Mouse (Mus musculus) splenic B cell, adult 2 months (primary cell): ENCODE data around the gene Fgfr4.
"Not testable (repeated sequence)": the region's sequence is repeated elsewhere in the genome, so short reads cannot be mapped to it uniquely, and the experiment has no call there.

Source experiments
- DNase-seq: peaks from one replicate; pipeline ENCODE4 v3.0.0-alpha.2; 2011; ENCODE audit warnings: low read depth, low spot score
- H3K27me3 ChIP-seq: 2 replicates; pipeline ENCODE4 v1.6.1; 2012; ENCODE audit warnings: mild to moderate bottlenecking, low read length, moderate library complexity, mixed read lengths; ENCODE audit not compliant: control insufficient read depth, poor library complexity, insufficient read depth, severe bottlenecking
- H3K36me3 ChIP-seq: 2 replicates; pipeline ENCODE4 v1.6.1; 2012; ENCODE audit warnings: mild to moderate bottlenecking, low read length, moderate library complexity, mixed read lengths; ENCODE audit not compliant: control insufficient read depth, poor library complexity, insufficient read depth, severe bottlenecking

The Fgfr4 gene

DNA sequence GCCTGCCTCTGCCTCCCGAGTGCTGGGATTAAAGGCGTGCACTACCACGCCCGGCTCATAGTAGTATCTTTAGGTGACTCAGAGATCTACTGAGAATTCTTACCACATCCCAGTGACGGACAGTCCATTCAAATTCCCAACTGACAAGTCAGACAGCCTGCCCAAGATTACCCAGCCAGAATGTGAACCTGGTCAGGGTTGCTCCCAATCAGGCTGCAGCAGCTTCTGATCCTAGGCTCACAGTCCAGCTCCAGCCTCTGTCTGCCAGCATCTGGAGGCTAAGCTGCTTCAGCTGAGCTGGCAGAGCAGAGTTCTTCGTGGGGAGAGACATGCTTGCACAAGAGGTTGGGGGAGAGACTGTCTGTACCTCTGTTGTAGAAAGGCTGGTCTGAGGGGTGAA, 30.9 kb downstream of the Fgfr4 start:
- no peaks in the 10 kb centered on the region for H3K36me3 ChIP-seq
- no peak for DNase-seq
- H3K27me3 ChIP-seq, result no peaks in the 10 kb centered on the region

DNA sequence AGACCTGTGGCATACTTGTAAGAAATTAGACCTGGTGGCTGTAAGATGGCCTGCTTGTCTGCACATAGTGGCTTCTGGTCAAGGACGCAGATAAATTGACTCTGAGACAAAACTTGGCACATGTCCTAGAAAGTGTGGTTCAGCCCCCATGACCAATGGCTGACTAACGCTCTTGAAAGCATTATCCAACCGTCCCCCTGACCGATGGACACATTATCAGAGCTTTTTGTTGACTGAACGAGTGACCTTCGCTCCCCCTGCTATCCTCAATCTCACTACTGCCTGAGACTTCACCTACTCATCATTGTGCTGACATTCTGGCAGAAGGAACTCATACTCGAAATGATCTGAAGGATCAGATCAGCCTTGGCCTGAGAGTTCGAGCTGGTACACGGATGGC, 34.6 kb downstream of the Fgfr4 start:
- not testable (repeated sequence) for H3K27me3 ChIP-seq, H3K36me3 ChIP-seq, DNase-seq

DNA sequence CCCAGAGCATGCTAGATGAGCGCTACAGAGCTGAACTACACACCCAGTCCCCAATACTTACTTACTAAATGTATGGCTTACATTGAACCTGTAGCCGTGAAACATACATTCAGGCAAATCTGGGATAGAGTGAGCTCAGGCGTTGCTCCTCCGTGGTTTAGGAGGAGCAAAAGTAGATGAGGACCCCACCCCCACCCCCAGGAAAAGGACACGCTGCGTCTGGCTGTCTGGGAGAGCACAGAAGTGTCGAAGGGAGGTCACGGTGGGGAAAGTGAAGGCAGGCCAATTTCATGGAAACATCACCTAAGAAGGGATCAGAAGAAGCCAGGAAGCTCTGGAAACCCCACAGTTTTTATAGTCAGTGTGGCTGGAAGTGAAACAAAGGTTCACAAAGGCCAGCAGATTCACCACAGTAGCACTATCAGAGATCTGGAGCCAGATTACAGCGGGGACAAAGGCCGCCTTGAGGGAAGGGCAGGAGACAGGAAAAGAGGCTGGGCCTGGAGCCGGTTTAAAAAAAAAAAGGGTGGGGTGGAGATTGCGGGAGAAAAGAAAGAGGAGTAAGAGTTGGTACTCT, 37.2 kb downstream of the Fgfr4 start:
- DNase-seq, result no peak
- Histone ChIP-seq H3K27me3 (no peaks in the 10 kb centered on the region), H3K36me3 (no peaks in the 10 kb centered on the region)

DNA sequence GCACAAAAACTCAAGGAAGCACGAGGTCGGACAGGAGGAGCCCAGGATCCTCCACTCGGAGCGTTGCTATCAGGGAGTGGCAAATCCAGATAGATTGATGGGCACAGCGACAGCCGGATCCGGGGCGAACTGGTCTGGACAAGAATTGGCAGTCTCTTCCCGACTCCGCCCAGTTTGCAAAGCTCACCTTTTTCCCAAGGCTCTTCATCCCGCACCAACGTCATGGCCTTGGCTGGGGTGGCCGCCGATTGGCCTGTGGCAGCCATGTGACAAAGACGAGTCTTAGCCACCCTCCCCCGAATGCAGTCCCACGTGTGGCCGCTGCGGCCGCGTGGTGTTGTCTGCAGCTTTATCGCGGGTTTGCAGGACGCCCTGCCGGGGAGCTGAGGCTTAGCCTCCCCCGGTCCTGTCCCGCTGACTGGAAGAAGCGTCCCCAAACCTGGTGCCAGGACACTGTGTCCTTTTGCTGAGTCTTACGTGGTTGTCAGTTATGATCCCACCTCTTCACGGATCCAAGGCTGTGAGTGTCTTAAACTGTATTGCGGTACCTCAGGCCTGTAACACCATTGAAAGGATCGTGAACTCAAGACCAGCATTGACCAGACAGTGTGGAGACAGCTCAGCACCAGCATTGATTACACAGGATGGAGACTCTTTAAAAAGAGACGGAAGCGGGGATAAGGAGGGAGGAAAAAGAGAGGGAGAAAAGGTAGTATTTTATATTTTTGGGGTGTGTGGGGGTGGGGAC, 37.9 kb downstream of the Fgfr4 start:
- peak; percentile 93 for DNase-seq
- H3K27me3 ChIP-seq, result no peaks in the 10 kb centered on the region
- H3K36me3 ChIP-seq, result no peaks in the 10 kb centered on the region

DNA sequence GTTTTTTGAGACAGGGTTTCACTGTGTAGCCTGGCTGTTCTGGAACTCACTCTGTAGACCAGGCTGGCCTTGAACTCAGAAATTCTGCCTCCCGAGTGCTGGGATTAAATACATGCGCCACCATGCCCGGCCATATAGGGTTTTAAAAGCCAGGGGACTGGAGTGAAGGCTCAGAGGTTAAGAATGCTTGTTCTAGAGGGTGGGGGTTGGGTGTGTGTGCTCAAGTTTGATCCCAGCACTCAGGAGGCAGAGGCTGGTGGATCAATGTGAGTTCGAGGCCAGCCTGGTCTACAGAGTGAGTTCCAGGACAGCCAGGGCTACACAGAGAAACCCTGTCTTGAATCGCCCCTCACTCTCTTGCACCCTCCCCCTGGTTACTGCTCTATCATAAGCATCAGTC, 39.1 kb downstream of the Fgfr4 start:
- no peak for DNase-seq
- Histone ChIP-seq H3K27me3 (no peaks in the 10 kb centered on the region), H3K36me3 (no peaks in the 10 kb centered on the region)

- H3K27me3 ChIP-seq, DNase-seq, H3K36me3 ChIP-seq: not testable (repeated sequence)
Observed at GRCm38 (mm10) chr13:55202758-55203157, 50.3 kb downstream of the Fgfr4 start.

DNA sequence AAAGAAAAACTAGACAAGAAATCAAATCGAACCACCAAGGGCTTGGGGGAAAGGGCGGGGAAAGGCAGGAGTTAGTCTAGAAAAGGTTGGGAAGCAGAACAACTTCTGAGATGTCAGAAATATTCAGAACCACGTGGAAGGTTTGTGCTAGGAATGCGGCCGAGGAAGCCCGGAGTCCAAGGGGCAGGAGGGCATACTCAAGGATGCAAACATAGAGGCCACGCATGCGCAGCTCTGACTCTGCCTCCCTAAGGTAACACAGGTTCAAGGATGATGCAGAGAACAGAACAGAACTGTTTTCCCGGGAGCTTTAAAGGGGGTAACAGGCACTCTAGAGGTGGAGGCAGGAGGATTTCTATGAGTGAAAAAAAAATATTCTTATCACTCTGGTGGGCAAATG, 51.3 kb downstream of the Fgfr4 start:
- DNase-seq, result no peak
- Histone ChIP-seq H3K36me3 (no peaks in the 10 kb centered on the region), H3K27me3 (no peaks in the 10 kb centered on the region)

GRCm38 (mm10) chr13:55204667-55205389, 52.4 kb downstream of the Fgfr4 start:
- no peak for DNase-seq
- Histone ChIP-seq H3K27me3 (no peaks in the 10 kb centered on the region), H3K36me3 (no peaks in the 10 kb centered on the region)

DNA sequence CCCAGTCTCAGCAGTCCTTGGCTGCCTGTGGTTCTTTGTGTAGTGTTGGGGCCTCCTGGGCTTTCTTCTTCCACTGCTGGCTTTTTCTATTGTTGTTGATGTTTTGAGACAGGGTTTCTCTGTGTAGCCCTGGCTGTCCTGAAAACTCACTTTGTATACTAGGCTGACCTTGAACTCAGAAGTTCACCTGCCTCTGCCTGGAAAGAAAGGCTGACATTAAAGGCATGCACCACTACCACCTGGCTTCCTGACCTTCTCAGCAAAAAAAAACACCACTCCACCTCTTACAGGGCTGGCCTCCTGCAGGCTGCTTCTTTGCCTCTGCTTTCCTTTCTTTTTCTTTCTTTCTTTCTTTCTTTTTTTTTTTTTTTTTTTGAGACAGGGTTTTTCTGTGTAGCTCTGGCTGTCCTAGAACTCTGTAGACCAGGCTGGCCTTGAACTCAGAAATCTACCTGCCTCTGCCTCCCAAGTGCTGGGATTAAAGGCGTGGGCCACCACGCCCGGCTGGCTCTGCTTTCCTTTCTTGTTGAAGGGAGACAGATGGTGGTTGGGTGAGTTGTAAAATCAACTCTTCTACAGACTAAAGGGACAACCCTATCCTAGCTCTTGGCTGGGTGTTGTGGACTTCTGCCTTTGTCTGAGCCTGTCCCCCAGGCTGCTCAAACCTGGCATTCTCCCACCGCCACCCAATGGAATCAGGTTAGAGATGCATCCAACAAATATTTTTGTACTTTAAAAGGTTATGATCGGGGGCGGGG, 53.2 kb downstream of the Fgfr4 start:
- DNase-seq, result no peak
- no peaks in the 10 kb centered on the region for H3K27me3 ChIP-seq

DNA sequence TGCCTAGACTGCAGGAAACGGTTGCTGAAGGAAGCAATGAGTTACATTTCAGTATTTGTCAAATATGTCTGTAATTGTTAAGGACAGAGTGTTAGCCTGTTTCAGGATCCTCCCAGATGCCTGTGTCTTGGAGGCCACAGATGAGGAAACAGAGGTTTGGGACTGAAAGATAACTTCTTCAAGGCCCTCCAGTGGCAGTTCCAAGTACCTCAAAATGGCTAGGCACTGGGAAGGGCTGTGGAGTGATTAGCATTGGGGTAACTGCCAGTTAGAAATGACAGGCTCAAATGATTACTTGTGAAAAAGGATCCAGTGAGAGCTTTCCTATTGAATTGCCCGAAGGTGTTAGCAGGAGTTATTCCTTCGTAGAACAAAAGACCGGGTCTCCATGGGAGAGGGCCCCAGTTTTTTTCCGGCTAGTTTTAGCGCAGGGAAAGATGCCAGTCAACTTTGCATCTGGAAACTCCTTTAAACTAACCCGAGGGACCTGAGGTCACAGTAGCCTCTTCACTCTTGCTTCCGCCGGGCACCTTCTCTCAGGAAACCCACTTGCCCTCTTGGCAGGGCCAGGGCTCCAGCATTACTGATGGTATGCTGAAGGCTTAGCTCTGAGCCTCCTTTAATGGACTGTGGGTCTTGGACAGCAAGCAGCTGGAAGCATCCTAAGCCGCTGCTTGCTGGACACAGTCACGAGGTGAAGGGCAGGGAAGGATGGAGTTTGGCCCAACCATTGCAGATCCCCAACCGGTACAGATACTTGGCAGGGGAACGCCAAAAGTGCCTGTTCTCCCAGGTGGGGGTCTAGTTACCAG, 56.6 kb downstream of the Fgfr4 start:
- DNase-seq, result no peak
- H3K36me3 ChIP-seq, result no peaks in the 10 kb centered on the region; the same call in 1 of the 2 replicates
- no peaks in the 10 kb centered on the region for H3K27me3 ChIP-seq

More for the DNA sequence above, 53.2 kb downstream of the Fgfr4 start:
- no peaks in the 10 kb centered on the region for H3K36me3 ChIP-seq

DNA sequence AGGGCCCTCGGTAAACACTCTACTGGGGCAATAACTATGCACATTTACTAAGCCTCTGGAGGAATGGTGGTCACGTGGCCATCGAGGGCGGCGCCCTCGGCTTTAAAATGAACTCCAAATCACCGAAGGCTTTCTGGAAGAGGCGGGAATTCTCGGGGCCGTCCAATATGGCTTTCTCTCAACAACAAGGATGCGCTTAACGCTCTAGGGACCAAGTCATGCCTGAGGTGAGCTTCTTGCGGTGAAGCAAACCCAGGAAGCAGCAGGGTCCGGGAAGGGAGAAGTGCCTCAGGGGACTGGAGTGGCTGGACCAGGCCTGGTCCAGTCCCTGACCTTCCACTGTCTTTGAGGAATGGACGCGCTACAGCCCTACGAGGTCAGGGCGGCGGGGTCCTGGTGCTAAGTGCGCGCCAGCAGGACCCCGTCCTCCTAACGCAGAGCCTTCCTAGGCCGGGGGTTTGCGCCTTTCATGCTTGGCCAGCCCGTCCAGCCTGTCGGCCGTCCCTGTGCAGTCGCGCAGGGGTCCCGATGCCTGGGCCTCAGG, 57.3 kb downstream of the Fgfr4 start, which contains the start of gene Nsd1:
Nsd1 (plus strand) TSS at position 134 of the 544 bp plus-strand sequence.
- Histone ChIP-seq H3K27me3 (no peaks in the 10 kb centered on the region), H3K36me3 (no peaks in the 10 kb centered on the region; the same call in 1 of the 2 replicates)
- peak; percentile 31 for DNase-seq

DNA sequence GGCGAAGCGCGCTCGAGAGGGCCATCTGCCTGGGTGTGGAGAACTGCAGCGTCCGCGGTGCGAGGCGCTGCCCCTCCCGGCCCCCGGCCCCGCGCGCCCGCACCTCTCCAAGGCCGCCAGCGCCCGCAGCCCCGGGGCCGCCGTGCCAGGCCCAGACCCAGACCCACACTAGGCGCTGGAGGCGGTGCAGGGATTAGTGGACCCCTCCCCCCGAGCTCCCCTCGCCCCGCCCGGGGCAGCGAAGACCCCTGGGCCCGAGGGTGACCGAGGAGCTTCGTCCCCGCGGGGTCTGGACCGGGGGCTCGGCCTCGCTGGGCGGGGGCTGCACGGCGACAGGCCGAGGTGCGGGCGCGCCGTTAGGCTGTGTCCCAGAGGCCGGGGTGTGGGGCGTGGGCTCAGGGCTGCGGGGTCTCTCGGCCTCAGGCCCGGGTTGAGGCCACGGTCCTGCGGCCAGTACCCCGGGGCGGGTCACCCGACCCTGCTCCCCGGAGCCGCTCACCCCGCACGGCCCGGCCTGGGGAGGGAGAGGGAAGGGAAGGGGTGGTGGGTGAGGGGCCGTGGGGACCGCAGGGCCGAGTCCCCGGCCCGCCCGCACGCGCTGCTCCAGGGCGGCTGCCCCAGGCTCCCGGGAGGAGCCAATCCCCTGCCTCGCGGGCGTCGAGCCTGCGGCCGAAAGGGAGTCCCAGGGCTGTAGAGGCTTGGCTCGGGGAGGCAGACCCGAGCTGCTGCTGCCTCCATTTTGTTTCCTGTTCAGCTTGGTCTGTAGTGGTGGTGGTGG, 57.9 kb downstream of the Fgfr4 start:
- no peak for DNase-seq

DNA sequence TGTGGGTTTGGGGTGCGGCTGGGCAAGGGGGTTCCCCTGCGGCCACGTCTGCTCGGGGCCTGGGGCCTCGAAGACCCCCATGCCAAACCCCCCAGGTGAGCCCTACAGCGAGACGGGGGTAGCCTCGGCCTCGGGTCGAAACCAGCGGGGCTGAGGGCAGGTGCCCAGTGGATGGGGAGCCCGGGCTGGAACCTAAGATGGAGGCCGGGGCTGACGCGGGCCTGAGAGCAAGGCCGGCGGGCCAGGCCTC, 58.5 kb downstream of the Fgfr4 start:
- Histone ChIP-seq H3K36me3 (peaks cover 1% of the 10 kb centered on the region; the same call in 1 of the 2 replicates), H3K27me3 (no peaks in the 10 kb centered on the region)
- DNase-seq, result no peak

More for the DNA sequence above, 57.9 kb downstream of the Fgfr4 start:
- Histone ChIP-seq H3K27me3 (no peaks in the 10 kb centered on the region), H3K36me3 (peaks cover under 1% of the 10 kb centered on the region; the same call in 1 of the 2 replicates)
